Mouse (Mus musculus): ENCODE results near the gene Myh9.

DNA sequence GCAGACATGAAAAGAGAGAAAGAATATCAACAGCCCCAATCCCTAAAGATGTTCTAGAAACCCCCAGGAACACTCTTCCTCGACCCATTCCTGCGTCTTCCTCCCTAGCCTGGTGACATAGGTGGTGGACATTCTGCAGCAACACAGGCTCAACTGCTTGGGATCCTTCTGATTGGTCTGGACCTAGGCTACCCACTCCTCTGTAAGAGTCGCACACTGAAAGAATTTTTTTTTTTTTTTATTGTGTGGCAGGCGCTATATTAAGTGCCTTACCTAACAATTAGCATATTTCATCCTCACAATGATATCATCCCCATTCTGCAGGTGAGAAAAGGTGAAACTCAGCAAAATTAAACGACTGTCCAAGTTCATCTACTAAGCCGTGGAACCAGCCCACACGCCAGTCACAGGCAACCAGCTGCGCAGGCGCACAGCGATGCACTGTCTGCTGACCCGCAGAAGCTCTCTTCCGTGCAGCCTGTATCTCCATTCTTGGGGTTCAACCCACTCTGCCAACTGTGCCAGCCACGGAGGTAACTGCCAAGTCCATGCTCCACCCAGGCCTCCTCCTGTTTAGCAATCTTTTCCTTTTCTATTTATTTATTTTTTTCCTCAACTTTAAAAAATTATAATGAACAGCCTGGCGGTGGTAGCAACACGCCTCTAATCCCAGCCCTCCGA lies 3.1 kb upstream of the Myh9 start:
- TF ChIP-seq CTCF (IDR thresholded peaks at IDR 0.05) (no peak), EP300 (IDR thresholded peaks at IDR 0.05; ENCODE audit: insufficient read depth, low read depth, low read length) (no peak), POLR2A (IDR thresholded peaks at IDR 0.05; ENCODE audit: insufficient read depth, low read depth, low read length) (no peak)
